Mouse (Mus musculus): Measurements from ENCODE around the gene Atf5.

Atf5 gene

GRCm38 (mm10) chr7:44768129-44768528 lies 48.3 kb downstream of the Atf5 start:
- DNase-seq (ENCODE audit: low spot score) = no peak

Measured in urinary bladder, postnatal 10 days (tissue).